Mouse (Mus musculus) hindbrain, embryonic 11.5 days (tissue): Measurements from ENCODE around the gene Spata17. TPM values are rescaled to one million over a fixed set of nuclear protein-coding genes. Genes with fewer than 3 reads are reported as not detected.

Source experiments
- polyA plus RNA-seq: library from polyadenylated mRNA; unstranded; fragments of >200 nt; fragmentation: Nextera tagmentation; extraction: Ambion mirVana; gene quantifications from 2 replicates; pipeline ENCODE4 v1.2.1, GENCODE M21; 2014

Spata17 gene
- polyA plus RNA-seq, 1 experiment from 2014 or later: 2.1 TPM

Other genes with a start within 250 kb of the Spata17 start
- 0.06 TPM in 1 of 2 replicates, not detected in the other for gene D1Pas1, start 248.0 kb downstream of the Spata17 start, polyA plus RNA-seq
- 24.3 and 30.8 TPM in 2 replicates for gene Gpatch2, start within 50 bp of the Spata17 start, polyA plus RNA-seq